Mouse (Mus musculus): Measurements from ENCODE around the gene Uaca.

GRCm38 (mm10) chr9:60837078-60837448 is 42.7 kb downstream of the Uaca start:
- TF ChIP-seq CTCF (conservative IDR thresholded peaks at IDR 0.05; ENCODE audit: low read length) = no peak
- TF ChIP-seq NANOG (IDR thresholded peaks at IDR 0.05; ENCODE audit: borderline replicate concordance, low read length) = no peak
